Mouse (Mus musculus) kidney, postnatal 0 days (tissue): ENCODE measurements around the gene Gm17359. TPM values are rescaled to one million over a fixed set of nuclear protein-coding genes. Genes with fewer than 3 reads are reported as not detected.

ENCODE experiments used
- ATAC-seq: fragments of 200-750 bp; cut with Nextera tagmentation; replicated peaks from 2 replicates; pipeline ENCODE4 v1.8.0; 2017; ENCODE audit warnings: low read depth, moderate number of reproducible peaks, moderate TSS enrichment, moderate library complexity; ENCODE audit not compliant: low FRiP score
- DNase-seq: peaks from one replicate; pipeline ENCODE4 v3.0.0-alpha.2; 2016; ENCODE audit warnings: low spot score
- H3K27ac ChIP-seq: fragments of 300-500 bp; sonication (generic); 2 replicates; pipeline ENCODE4 v1.5.1; 2014; ENCODE audit warnings: mild to moderate bottlenecking
- H3K27me3 ChIP-seq: fragments of 300-500 bp; sonication (generic); 2 replicates; pipeline ENCODE4 v1.6.1; 2014; ENCODE audit warnings: low read length, mixed read lengths; ENCODE audit not compliant: insufficient read depth
- H3K36me3 ChIP-seq: fragments of 300-500 bp; sonication (generic); 2 replicates; pipeline ENCODE4 v1.6.1; 2014; ENCODE audit warnings: low read length, mixed read lengths; ENCODE audit not compliant: insufficient read depth
- H3K4me1 ChIP-seq: fragments of 300-500 bp; sonication (generic); replicated peaks from 2 replicates; pipeline ENCODE4 v1.6.1; 2014; ENCODE audit warnings: antibody characterized with exemption, low read length, mixed read lengths; ENCODE audit not compliant: insufficient read depth
- H3K4me2 ChIP-seq: fragments of 300-500 bp; sonication (generic); 2 replicates; pipeline ENCODE4 v1.6.1; 2014; ENCODE audit warnings: mild to moderate bottlenecking, low read length, moderate library complexity, mixed read lengths
- H3K4me3 ChIP-seq: fragments of 300-500 bp; sonication (generic); replicated peaks from 2 replicates; pipeline ENCODE4 v1.5.1; 2014; ENCODE audit warnings: low read depth, low read length
- H3K9ac ChIP-seq: fragments of 300-500 bp; sonication (generic); 2 replicates; pipeline ENCODE4 v1.6.1; 2014; ENCODE audit warnings: low read depth, low read length
- H3K9me3 ChIP-seq: fragments of 300-500 bp; sonication (generic); replicated peaks from 2 replicates; pipeline ENCODE4 v1.6.1; 2016; ENCODE audit warnings: low read length, inconsistent platforms, mixed read lengths
- CTCF ChIP-seq: IDR thresholded peaks from 2 replicates; pipeline ENCODE4 v1.5.1; 2016; ENCODE audit warnings: antibody characterized with exemption, low read depth, mild to moderate bottlenecking, moderate library complexity
- WGBS: fragments of 180-500 bp; shearing (Covaris S2); extraction: QIAGEN DNeasy Blood & Tissue Kit; methylation state at CpG from one replicate; pipeline ENCODE4 v1.1.7; 2014; 5-methylcytosine and 5-hydroxymethylcytosine counted together
- polyA plus RNA-seq: library from polyadenylated mRNA; unstranded; fragments of >200 nt; fragmentation: Nextera tagmentation; extraction: Ambion mirVana; gene quantifications from 2 replicates; pipeline ENCODE4 v1.2.1, GENCODE M21; 2015

Gm17359 gene
- polyA plus RNA-seq, 1 experiment from 2014 or later: not detected

- WGBS: 59% methylated on average over 5 of the region's 5 CpGs
These were observed 40.4 kb upstream of the Gm17359 start for GRCm38 (mm10) chr3:79296049-79296448.

GRCm38 (mm10) chr3:79296586-79296985, 39.9 kb upstream of the Gm17359 start:
- no peaks in the 10 kb centered on the region for H3K27me3 ChIP-seq
- 90% methylated on average over 3 of the region's 3 CpGs for WGBS
- no peak for ATAC-seq

More at GRCm38 (mm10) chr3:79296049-79296448, 40.4 kb upstream of the Gm17359 start:
- no peaks in the 10 kb centered on the region for H3K4me1 ChIP-seq
- TF ChIP-seq CTCF: peak; percentile 23; the same call in 1 of the 2 replicates
- H3K27ac ChIP-seq: no peak overlapping the region
- no peak for ATAC-seq
- H3K4me2 ChIP-seq: no peak overlapping the region
- H3K9me3 ChIP-seq: no peaks in the 10 kb centered on the region
- H3K9ac ChIP-seq: no peak overlapping the region
- DNase-seq: peak; percentile 14
- H3K36me3 ChIP-seq: no peaks in the 10 kb centered on the region
- H3K4me3 ChIP-seq: no peak overlapping the region
- H3K27me3 ChIP-seq: no peaks in the 10 kb centered on the region

GRCm38 (mm10) chr3:79297281-79297680, 39.2 kb upstream of the Gm17359 start:
- no peaks in the 10 kb centered on the region for H3K27me3 ChIP-seq
- H3K4me1 ChIP-seq: no peaks in the 10 kb centered on the region
- WGBS: 83% methylated on average over 4 of the region's 4 CpGs
- H3K4me2 ChIP-seq: no peak overlapping the region
- H3K36me3 ChIP-seq: no peaks in the 10 kb centered on the region
- H3K9me3 ChIP-seq: no peaks in the 10 kb centered on the region
- no peak for TF ChIP-seq CTCF
- DNase-seq (no peak), ATAC-seq (no peak)
- no peak overlapping the region for H3K9ac ChIP-seq
- H3K27ac ChIP-seq: no peak overlapping the region
- no peak overlapping the region for H3K4me3 ChIP-seq

More at GRCm38 (mm10) chr3:79296586-79296985, 39.9 kb upstream of the Gm17359 start:
- H3K27ac ChIP-seq: no peak overlapping the region
- DNase-seq: no peak
- H3K4me2 ChIP-seq: no peak overlapping the region
- no peak overlapping the region for H3K9ac ChIP-seq
- no peaks in the 10 kb centered on the region for H3K4me1 ChIP-seq
- H3K9me3 ChIP-seq: no peaks in the 10 kb centered on the region
- no peaks in the 10 kb centered on the region for H3K36me3 ChIP-seq
- H3K4me3 ChIP-seq: no peak overlapping the region
- TF ChIP-seq CTCF: no peak

- TF ChIP-seq CTCF: no peak
- DNase-seq: no peak
- ATAC-seq: no peak
- Histone ChIP-seq H3K4me2 (no peak overlapping the region), H3K27ac (no peak overlapping the region), H3K9me3 (no peaks in the 10 kb centered on the region), H3K36me3 (no peaks in the 10 kb centered on the region), H3K27me3 (no peaks in the 10 kb centered on the region), H3K9ac (no peak overlapping the region), H3K4me3 (no peak overlapping the region), H3K4me1 (no peaks in the 10 kb centered on the region)
- WGBS: 92% methylated on average over 15 of the region's 15 CpGs
These were observed 37.1 kb upstream of the Gm17359 start for GRCm38 (mm10) chr3:79299401-79299800.

- no peak overlapping the region for H3K4me3 ChIP-seq
- H3K9ac ChIP-seq: no peak overlapping the region
- ATAC-seq (no peak), DNase-seq (no peak)
- H3K36me3 ChIP-seq: no peaks in the 10 kb centered on the region
- no peak overlapping the region for H3K27ac ChIP-seq
- H3K4me1 ChIP-seq: no peaks in the 10 kb centered on the region
- no peak overlapping the region for H3K4me2 ChIP-seq
- no peaks in the 10 kb centered on the region for H3K9me3 ChIP-seq
- TF ChIP-seq CTCF: no peak
- WGBS: 94% methylated on average over 4 of the region's 4 CpGs
- H3K27me3 ChIP-seq: no peaks in the 10 kb centered on the region
These were observed 27.9 kb upstream of the Gm17359 start for GRCm38 (mm10) chr3:79308605-79309004.

- 68% methylated on average over 7 of the region's 7 CpGs for WGBS
- no peaks in the 10 kb centered on the region for H3K4me1 ChIP-seq
- H3K9ac ChIP-seq: no peak overlapping the region
- no peaks in the 10 kb centered on the region for H3K27me3 ChIP-seq
- ATAC-seq (no peak), DNase-seq (no peak)
- no peaks in the 10 kb centered on the region for H3K36me3 ChIP-seq
- no peak overlapping the region for H3K27ac ChIP-seq
- no peaks in the 10 kb centered on the region for H3K9me3 ChIP-seq
- no peak for TF ChIP-seq CTCF
- H3K4me2 ChIP-seq: no peak overlapping the region
- no peak overlapping the region for H3K4me3 ChIP-seq
These were observed 26.3 kb upstream of the Gm17359 start for GRCm38 (mm10) chr3:79310184-79310583.

- Histone ChIP-seq H3K9me3 (no peaks in the 10 kb centered on the region), H3K9ac (no peak overlapping the region), H3K4me1 (no peaks in the 10 kb centered on the region), H3K27ac (no peak overlapping the region), H3K4me2 (no peak overlapping the region), H3K27me3 (no peaks in the 10 kb centered on the region), H3K36me3 (no peaks in the 10 kb centered on the region), H3K4me3 (no peak overlapping the region)
- no peak for ATAC-seq
- no peak for DNase-seq
- TF ChIP-seq CTCF: no peak
These were observed 24.6 kb upstream of the Gm17359 start for GRCm38 (mm10) chr3:79311895-79312294.
